Mouse (Mus musculus) left cerebral cortex, postnatal 14 days (tissue): Measurements from ENCODE around the gene Bhlha9. TPM values are rescaled to one million over a fixed set of nuclear protein-coding genes. Genes with fewer than 3 reads are reported as not detected.

Experiments used
- total RNA-seq, 2 experiments: library from RNA; stranded (reverse); gene quantifications; 2 replicates each; pipeline ENCODE4 v1.2.3; 2021

Bhlha9 gene
- total RNA-seq, 2 experiments from 2014 or later, result 3.4 to 4.2 TPM

Other genes starting within 250 kb of the Bhlha9 start
- 100 to 1,000 TPM; 424 to 443 TPM for gene Abr, start 50.2 kb upstream of the Bhlha9 start, total RNA-seq
- gene Trarg1, start 7.3 kb downstream of the Bhlha9 start, total RNA-seq, result under 1 TPM; 0.61 to 0.75 TPM
- 10 to 100 TPM; 43.2 to 46.4 TPM for gene Gosr1, start 91.1 kb downstream of the Bhlha9 start, total RNA-seq
- gene Cpd, start 174.5 kb downstream of the Bhlha9 start, total RNA-seq, result 10 to 100 TPM; 63.4 to 64.6 TPM
- gene Tmigd1, start 229.7 kb downstream of the Bhlha9 start, total RNA-seq, result not detected